Mouse (Mus musculus) c-Kit-negative CD71-positive TER-119-positive erythroid progenitor cells, embryonic 14.5 days (primary cell): ENCODE results near the gene Soat1.

Experiments used
- DNase-seq: peaks from one replicate; pipeline ENCODE4 v3.0.0-alpha.2; 2013; ENCODE audit warnings: low read depth, low spot score

Gene Soat1

DNA sequence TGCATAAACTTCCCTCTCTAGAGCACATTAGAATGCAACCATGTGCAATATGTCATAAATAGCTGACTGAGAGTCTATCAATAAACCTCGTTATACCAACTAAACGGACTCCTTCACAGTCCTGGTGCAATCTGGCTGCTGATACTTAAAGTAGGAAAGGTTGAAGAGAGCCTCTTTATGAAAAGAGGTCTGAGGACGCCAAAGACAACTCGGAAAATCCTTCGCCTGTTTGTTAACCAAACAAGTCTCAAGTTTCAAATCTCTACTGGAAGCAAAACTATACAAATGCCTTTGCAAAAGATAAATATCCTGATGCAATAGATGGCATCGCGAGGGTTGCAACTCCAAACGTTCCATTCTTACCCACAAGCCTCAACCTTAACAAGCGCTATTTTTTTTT lies 9.2 kb downstream of the Soat1 start:
- DNase-seq: no peak

DNA sequence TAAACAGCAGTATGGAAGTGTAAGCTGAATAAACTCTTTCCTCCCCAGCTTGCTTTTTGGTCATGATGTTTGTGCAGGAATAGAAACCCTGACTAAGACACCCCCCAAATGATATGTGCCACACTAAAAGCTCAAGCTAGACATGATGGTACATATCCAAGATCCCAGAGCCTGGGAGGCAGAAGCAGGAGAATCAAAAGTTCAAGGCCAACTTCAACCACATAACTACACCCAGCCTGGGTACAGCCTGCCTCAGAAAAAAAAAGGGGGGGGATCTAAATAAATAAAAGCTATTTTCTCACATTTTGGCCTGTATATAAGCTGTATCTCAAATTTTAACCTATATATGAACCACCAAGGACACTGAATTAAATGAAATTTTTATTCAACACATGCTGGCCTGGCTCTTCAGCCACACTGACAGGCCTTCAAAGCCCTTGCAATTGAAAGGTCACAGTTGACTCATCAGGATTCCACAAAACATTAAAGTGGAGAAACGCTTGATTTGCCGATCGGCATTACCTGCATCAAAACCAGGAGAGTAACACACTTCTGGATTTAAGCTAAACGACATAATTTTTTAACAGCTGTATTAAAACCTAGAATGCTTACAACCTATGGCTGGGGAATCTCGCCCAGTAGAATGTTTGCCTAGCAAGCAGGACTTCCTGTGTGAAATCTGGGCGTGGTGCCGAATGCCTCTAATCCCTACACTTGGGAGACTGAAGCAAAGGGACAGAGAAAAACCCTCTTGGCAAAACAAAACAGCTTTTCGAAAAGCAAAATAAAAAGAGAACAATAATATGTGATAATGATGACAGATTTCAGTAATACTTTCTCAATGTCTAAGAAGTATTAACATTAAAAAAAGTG lies 9.9 kb downstream of the Soat1 start:
- DNase-seq: no peak

DNA sequence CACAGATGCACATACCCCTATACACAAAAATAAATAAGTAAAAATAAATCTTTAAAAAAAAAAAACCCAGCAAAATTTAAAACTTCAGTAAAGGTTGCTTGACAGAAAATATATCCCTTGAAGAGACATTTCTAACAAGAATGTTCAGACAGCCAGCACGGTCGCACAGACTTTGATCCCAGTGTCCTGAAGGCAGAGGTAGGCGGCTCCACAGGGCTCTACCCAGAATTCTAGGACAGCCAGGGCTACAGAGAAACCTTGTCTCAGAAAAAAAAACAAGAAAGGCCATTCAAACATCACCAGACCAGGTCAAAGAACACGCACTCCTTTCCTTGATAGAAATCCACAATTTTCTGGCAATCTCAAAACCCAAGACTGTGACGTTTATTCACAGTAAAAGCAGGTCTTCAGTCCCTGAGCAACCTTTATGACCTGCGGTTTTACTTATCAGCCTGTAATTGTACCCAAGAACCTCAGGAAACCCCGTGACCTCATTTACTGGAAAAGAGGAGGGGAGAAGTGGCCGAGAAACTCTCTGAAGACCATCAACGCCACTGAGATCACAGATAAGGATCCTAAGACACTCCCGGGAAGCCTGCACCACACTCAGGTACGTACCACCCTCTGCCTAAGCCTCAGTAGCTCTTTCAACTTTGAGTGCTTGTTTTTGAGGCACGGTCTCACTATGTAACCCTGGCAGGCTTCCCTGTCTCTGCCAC lies 11.7 kb downstream of the Soat1 start:
- DNase-seq: no peak

DNA sequence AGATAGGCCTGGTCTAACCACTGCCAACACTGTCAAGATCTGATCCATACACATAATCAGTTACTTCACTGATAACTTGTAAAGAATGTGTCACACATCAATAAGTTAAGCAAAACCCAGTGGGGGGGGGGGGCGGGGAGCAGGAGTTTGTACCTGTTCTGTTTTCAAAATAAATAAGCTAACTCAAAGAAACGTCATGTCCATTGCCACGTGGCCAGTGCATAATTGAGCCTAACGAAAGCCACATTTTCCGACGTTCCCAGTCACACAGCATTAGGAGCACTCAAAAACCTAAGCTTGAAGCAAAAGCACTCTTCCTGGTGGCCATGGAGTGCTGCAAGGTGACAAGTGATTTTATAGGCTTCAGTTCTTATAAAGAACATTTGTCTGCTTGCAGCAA lies 13.1 kb downstream of the Soat1 start:
- no peak for DNase-seq

DNA sequence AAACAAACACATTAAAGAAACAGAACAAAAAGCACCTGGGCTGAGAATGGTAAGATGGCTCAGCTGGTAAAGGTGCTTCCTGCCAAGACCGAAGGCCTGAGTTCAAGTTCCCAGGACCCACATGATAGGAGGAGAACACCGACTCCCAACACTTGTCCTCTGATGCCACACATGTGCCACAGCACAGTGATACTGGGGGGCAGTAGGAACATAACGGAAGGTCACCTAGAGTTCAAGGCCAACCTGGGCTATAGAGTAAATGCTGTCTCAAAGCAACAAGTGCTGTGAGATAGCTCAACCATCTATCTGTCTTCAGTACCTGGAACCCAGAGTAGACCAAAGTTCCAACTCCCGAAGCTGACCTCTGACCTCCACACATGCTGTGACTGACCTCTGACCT lies 13.9 kb downstream of the Soat1 start:
- no peak for DNase-seq

DNA sequence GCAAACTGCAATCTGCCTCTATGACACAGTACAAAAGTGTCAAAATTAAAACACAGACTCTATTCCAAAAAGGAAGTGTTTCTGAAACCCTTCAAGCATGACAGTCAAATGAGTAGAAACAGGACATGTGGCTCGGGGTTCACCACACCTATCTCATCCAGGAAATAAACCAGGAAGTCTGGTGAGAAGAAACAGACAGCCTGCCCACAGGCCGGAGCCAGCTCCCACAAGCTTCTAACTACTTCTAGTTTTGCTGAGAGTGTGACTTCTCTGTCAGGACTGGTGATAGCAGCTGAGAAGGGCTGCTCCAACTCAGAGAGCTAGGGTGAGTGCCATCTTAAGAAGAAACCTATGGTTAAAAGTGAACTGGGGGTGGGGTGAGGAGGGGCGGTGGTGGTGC lies 14.4 kb downstream of the Soat1 start:
- DNase-seq: no peak

DNA sequence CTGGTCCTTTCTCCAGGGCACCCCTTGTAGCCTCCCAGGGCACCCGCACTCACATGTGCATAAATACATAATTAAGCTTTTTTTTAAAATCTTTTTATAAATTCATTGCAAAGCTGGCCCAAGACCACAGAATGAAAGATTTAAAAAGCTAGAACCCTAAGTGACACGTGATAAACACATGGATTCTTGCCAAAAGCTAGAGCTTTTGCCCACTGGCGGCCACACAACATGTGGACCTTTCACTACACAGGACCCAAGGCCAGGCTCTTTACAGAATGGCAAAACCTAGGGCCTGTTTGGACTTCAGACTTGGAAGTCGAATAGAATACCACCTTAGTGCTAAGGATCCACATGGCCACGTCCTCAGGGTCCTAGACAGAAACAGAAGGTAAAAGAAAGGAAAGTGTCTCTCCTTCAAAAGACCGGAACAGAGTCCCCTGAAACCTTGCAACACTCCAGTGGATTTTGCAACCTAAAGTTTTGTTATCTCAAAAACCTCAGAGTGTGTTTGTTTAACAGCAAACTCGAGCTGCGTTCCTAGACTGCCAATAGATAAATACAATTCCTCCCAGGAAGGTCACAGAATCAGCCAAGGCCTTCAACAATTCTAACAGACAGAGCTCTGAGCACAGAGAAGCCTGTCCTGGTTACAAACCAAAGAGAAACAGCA lies 15.6 kb downstream of the Soat1 start:
- no peak for DNase-seq

DNA sequence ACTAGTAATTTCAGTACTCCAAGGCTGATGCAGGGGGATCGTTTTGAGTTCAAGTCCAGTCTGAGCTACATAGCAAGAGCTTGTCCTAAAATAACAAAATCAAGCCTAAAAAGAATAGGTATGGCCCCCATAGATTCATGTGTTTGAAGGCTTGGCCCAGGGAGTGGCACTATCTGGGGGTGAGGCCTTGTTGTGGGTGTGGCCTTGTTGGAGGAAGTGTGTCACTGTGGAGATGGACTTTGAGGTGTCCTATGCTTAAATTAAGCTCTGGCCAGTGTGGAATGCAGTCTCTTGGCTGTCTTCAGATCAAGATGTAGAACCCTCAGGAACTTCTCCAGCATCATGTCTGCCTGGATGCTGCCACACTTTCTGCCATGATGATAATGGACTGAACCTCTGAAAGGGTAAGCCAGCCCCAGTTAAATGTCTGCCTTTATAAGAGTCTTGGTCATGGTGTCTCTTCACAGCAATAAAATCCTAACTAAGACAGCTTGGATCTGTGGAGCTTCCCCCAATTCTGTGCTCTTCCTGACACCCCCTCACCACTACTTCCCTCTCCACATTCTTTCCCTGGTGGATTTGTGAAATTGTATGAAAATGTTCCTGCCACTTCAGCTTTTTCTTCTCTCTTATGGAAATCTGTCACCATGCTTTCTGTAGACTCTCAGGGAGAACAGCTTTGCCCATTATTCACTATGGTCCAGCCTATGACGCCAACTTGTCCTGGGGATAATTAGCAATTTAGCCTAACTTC lies 18.9 kb downstream of the Soat1 start:
- DNase-seq: no peak

DNA sequence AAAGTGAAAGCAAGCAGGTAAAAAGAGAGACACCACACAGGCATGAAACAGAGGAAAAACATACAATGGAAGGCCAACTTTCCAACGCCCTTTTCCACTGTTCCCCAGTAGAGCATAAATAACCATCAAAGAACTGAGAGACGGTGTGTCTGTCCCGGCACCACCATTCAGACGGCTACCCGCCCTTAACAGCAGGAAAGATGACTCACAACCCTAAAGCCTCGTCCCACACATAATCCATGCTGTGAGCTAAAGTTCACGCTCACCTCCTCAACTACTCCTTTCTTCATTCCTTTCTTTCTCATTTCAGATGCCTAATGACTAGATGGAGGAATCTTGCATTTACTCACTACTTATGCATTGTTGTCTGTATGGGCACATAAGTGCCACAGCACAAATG lies 19.7 kb downstream of the Soat1 start:
- no peak for DNase-seq

DNA sequence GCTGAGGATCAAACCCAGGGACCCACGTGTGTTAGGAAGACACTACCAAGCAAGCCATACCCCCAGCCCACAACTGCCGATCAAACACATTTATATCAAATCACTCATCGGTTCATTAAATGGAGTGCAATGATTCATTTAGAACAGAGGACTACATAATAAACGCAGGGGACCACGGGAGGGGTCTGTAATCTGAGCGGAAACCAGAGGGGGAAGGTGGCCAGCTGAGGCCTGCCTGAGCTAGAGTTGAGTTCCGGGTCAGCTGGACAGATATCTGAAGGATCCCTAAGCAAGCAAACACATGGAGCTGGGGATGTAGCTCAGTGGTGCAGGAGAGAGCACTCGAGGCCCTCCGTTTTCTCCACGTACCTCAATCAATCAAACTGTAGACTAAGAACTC lies 20.3 kb downstream of the Soat1 start:
- DNase-seq: no peak

DNA sequence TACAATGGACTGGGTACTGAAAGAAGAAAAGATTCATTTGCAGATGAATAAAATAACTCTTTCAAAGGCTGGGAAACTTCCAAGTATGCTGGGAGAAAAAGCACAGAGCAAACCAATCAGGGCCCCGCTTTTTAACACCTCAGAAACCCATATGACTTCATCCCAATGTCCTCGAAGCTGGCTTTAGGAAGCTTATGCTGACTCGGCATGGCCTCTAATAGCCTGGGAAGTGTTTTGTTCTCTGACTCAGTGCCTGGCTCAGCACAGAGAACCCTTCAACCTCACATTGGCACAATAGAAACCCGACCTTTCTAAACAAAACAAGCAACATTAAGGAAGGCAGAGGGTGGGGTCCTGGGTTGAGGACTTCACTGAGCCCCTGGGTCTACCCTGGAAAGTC lies 23.7 kb downstream of the Soat1 start:
- DNase-seq: no peak

DNA sequence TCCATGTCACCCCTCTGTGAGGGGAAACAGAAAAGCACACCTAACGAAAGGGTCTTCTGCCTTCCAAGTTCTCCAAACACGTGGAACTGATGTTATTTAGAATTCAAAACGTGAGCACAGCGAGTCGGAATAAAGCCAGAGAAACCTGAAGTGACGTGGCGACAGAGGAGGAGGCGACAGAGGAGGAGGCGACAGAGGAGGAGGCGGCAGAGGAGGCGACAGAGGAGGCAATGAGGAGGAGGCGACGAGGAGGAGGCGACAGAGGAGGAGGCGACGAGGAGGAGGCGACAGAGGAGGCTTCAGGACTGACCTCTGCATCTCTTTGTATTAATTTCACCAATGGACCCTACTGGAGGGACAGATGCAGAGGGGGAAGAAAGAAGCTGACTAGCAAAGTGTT lies 24.4 kb downstream of the Soat1 start:
- no peak for DNase-seq

DNA sequence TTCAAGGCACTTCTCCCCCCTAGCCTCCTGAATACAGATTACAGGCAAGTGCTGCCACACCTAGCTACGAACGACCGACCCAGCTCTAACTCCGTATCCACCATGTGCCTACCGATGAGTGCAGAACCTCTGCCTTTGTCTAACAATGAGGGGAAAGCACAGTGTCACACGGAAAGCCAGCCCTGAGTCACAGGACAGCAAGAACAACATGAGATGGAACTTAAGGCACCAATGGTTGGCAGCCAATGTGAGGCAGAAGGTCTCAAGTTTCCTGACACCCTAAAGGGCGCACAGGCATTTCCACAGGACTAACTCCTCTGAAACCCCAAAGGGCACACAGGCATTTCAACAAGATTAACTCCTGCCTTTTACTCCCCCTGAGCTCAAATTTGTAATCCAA lies 25.0 kb downstream of the Soat1 start:
- DNase-seq: no peak

DNA sequence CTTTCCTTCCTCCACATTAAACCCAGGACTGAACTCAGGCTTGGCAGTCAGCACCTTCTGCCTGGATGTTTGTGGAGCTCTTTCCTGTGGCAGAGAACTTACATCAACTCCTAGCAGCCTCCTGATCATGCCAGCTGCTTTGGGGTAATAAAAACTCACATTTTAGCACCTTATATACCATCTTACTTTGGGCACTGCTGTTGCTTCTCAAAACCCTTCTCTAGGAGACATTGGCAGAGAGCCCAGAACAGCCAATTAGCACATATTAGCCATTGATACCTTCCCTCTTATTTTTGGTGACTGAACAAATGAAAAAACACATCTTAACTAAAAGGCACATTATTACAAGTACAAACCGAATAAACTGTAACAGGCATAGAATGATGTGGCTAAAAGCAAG lies 29.1 kb downstream of the Soat1 start:
- no peak for DNase-seq

DNA sequence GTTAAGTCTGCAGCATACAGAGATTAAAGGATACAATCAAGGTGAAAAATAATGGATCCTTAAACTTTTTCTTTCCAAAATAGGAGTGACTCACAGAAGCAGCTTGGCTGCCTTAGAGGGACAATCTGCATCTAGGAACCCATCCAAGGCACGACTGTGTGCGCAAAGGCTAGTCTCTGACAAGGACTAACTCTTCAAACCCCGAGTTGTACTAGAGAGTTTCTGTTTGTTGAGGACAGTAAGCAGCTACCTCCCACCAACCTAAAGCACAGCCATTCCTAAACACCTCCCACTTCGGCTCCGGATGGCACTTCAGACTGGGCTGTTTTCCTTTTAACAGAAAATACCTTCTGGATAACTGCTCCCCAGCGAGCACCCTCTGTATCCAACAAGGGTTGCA lies 31.4 kb downstream of the Soat1 start:
- no peak for DNase-seq

DNA sequence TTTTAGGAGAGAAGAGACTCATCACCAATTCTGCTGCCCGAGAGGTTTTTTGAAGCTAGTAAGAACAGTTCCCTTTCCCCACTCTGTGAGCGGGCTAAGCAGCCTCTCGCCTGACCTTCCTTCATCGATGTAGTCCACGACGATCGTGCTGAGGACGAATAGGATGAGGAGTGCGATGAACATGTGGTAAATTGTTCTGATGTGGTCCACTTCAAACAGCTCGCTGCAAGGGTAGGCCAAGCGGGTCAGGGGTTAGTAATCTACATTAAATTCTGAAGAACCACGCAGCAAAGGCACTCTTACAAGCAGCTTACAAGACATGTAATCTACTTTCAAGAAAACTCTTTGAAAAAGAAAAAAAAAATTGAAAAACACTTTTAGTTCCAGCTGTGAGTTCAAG lies 31.9 kb downstream of the Soat1 start:
- DNase-seq: no peak

DNA sequence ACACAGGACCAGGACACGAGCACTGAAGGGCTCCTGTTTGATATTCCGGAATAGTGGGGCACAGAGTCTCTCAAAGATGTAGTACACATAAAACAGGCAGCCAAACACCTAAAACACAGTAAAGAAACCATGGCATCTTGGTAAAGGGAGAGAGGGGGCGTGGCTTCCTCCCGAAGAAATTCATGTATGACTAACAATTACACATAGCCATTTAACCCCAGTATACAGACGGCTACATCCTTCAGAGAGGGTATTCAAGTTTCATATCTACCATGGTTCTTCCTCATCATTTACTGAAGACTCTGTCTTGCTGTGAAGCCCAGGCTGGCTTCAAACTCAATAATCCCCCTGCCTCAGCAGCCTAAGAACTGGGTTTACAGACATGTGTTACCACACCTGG lies 36.4 kb downstream of the Soat1 start:
- DNase-seq: no peak

DNA sequence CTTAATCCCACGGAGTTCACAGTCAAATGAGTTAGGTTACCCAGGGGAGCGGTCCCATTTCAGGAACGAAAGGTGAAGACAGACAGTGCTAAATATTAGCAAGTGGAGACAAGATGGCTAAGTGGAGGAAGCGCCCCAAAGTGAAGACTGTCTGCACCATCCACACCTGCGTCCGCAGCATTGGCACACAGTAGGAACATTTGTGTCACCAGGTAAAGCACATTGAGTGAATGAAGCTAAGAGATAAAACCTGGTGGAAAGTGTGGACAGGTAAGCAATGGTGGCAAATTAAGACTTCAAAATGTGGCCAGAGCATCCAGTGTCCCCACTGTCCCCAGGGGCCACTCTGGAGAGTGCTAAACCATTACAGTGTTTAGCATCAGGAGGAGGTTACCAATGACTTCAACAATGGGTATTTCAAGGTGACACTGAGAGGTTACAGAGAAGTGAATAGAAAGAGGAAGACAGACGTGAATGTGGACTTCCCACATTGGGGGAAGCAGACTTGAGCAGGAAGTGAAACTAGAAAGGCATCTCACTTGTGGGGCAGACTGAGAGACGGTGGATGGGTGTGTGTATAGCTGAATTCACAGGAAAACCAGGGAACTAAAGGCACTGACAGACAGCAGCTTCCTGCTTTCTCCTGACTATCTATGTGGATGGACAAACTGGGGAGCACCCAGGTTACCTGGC lies 37.0 kb downstream of the Soat1 start:
- no peak for DNase-seq

DNA sequence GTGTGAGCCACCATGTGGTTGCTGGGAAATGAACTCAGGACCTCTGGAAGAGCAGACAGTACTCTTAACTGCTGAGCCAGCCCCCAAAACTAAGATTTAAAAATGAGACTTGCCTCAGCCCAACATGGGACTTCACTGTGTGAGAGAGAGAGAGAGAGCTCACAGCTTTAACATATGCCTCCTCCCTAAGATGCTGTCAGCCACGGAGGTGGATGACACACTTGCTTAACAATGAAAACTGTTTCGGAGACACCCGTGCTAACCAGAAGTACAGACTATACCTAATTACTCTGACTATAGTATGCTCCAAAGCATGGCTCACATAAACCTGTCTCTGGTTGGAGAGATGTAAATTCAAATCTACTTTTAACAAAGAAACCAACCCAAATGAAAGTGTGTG lies 40.6 kb downstream of the Soat1 start:
- no peak for DNase-seq

DNA sequence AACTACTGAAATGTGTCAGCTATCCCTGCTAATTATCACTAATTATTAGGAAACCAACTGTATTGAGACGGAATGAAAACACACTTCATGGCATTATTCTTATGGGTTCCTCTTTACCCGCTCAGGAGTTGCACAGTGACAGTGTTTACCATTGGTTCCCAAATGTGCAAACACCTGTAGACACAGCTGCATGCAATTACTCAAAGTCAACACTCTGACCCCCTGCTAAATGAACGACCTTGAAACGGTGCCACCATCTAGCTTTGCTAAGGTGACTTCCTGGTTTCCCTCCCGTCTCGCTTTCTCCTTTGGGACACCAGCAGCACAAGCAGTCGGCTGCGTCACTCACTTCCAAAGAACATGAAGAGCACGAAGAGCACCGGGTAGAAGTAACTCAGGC lies 41.6 kb downstream of the Soat1 start:
- DNase-seq: no peak

DNA sequence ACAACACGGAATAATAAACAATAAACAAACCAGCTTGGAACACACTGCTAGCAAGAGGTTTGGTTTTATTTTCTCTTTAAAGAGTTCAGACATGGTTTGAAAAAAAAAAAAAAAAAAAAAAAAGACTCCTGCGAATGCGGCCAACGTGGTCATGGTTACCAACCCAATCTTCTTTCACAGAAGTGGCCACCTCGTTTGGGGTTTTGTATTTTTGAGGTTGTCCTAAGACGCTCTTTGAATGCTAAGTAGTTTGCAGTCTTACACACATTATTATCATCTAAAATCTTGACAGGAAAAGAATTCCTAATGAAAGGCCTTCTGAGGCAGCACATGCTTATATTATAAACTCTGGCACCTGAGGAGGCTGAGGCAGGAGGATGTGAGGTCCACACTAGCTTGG lies 45.7 kb downstream of the Soat1 start:
- DNase-seq: no peak
